Mouse (Mus musculus): ENCODE data around the gene Tubd1. TPM values are rescaled to one million over a fixed set of nuclear protein-coding genes. Genes with fewer than 3 reads are reported as not detected.

Gene Tubd1
- polyA plus RNA-seq, 1 experiment, result 18.3 TPM

DNA sequence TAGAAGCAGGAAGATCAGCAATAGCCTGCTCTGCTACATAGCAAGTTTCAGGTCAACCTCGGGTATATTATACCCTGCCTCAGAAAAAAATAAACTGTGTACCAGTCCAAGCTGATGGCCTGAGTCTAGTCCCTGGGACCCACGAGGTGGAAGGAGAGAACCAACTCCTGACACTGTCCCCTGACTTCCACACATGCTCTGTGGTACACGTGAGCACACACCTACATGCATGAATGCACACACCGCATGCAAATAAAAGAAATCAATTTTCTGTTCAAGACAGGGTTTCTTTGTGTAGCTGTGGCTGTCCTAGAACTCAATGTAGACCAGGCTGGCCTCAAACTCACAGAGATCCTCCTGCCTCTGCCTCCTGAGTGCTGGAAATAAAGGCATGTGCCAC, 13.5 kb downstream of the Tubd1 start:
- TF ChIP-seq CTCF (IDR thresholded peaks at IDR 0.05; ENCODE audit: control insufficient read depth, insufficient read depth, insufficient replicate concordance, low read depth, low read length), result no peak
- no peak for TF ChIP-seq POLR2A (IDR thresholded peaks at IDR 0.05; ENCODE audit: control insufficient read depth, low read depth, low read length)
- H3K36me3 ChIP-seq (ENCODE audit: control insufficient read depth, insufficient read depth, low read length), result peaks cover 3% of the 10 kb centered on the region

DNA sequence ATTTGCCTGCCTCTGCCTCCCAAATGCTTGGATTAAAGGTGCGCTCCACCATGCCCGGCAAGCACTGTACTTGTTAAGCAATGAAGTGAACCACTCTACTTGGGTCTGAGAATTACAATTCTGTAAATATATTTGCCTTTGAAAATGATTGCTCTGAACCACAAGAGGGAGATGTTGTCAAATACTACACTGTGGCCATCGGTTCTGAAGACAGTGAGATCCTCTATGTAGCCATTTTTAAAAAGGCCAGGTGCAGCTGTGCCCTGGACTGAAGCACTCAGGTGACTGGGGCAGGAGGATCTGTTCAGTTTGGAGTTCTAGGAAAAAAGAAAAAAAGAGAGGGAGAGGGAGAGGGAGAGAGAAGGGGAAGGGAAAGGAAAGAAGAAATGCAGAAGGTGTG, 23.6 kb downstream of the Tubd1 start:
- Histone ChIP-seq H3K4me3 (ENCODE audit: control insufficient read depth, low read depth, low read length) (no peak overlapping the region), H3K4me1 (ENCODE audit: control insufficient read depth, insufficient read depth, low read length) (no peaks in the 10 kb centered on the region), H3K27me3 (ENCODE audit: control insufficient read depth, insufficient read depth, low read length) (no peaks in the 10 kb centered on the region), H3K27ac (ENCODE audit: control insufficient read depth, insufficient read depth, low read depth, low read length) (no peak overlapping the region), H3K36me3 (ENCODE audit: control insufficient read depth, insufficient read depth, low read length) (peaks cover 1% of the 10 kb centered on the region)
- TF ChIP-seq CTCF (IDR thresholded peaks at IDR 0.05; ENCODE audit: control insufficient read depth, insufficient read depth, insufficient replicate concordance, low read depth, low read length), result no peak
- no peak for TF ChIP-seq POLR2A (IDR thresholded peaks at IDR 0.05; ENCODE audit: control insufficient read depth, low read depth, low read length)

More for the DNA sequence above, 13.5 kb downstream of the Tubd1 start:
- H3K27ac ChIP-seq (ENCODE audit: control insufficient read depth, insufficient read depth, low read depth, low read length), result no peak overlapping the region
- H3K4me3 ChIP-seq (ENCODE audit: control insufficient read depth, low read depth, low read length), result no peak overlapping the region
- H3K27me3 ChIP-seq (ENCODE audit: control insufficient read depth, insufficient read depth, low read length), result no peaks in the 10 kb centered on the region
- no peaks in the 10 kb centered on the region for H3K4me1 ChIP-seq (ENCODE audit: control insufficient read depth, insufficient read depth, low read length)

DNA sequence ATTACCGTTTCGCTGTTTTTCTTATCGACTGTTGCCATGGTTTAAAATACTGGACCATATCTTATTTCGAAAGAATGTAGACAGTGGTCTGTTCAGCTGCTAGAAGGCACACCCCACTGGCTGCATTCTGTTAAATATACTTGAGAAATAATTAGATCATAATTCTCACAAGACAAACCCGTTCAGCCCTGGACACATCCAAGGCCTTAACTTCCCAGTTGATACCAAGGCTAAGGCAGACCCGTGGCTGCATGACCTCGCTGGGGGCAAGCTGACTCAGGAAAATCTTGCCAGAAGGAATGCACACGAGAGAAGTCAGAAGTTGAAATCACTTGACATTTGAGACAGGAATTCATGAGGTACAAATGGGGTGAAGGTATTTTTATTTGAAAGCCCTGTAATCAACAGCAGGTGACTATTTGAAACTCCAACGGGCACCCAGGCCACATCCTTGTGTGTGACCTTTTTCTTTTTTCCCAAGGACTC, 25.5 kb downstream of the Tubd1 start:
- no peaks in the 10 kb centered on the region for H3K4me1 ChIP-seq (ENCODE audit: control insufficient read depth, insufficient read depth, low read length)
- H3K27ac ChIP-seq (ENCODE audit: control insufficient read depth, insufficient read depth, low read depth, low read length), result no peak overlapping the region
- H3K27me3 ChIP-seq (ENCODE audit: control insufficient read depth, insufficient read depth, low read length), result no peaks in the 10 kb centered on the region
- peaks cover 1% of the 10 kb centered on the region for H3K36me3 ChIP-seq (ENCODE audit: control insufficient read depth, insufficient read depth, low read length)
- no peak for TF ChIP-seq CTCF (IDR thresholded peaks at IDR 0.05; ENCODE audit: control insufficient read depth, insufficient read depth, insufficient replicate concordance, low read depth, low read length)
- no peak for TF ChIP-seq POLR2A (IDR thresholded peaks at IDR 0.05; ENCODE audit: control insufficient read depth, low read depth, low read length)
- H3K4me3 ChIP-seq (ENCODE audit: control insufficient read depth, low read depth, low read length), result no peak overlapping the region

DNA sequence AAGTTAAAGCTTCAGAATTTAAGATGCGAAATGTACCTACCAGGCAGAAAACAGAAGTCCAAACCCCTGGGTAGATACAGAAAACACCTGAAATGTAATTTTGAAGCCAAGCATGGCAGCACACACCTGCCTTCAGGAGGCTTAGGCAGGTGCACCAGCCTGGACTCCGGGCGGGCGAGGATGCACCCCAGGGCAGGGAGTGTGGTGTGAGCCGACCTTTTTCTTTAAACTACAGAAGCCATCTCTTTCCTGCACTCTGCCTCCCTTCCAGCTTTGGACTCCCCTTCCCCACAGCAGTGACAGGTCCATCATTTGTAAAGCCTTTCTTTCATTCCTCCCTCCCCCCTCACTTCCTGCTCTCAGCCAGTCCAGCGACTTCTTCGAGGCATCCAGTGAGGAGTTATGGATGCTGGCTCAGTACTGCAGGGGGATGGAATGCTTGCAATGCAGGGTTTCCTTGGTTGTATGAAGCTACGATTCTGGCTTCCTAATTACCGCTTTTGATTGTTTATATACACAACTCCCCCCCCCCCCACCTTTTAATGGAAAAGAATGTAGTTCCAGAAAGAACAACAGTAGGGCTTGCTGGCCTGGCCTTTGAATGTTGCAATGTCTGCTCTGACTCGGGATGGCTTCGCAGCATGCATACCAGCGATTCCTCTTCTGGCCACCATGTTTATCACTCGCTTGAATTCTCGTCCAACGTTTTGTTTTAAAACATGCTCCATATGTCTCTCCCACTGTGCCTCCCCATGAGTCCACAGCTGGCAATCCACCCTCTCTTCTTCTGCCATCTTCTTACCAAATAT, 26.5 kb downstream of the Tubd1 start:
- H3K27me3 ChIP-seq (ENCODE audit: control insufficient read depth, insufficient read depth, low read length), result no peaks in the 10 kb centered on the region
- no peak overlapping the region for H3K27ac ChIP-seq (ENCODE audit: control insufficient read depth, insufficient read depth, low read depth, low read length)
- peaks cover 1% of the 10 kb centered on the region for H3K36me3 ChIP-seq (ENCODE audit: control insufficient read depth, insufficient read depth, low read length)
- no peaks in the 10 kb centered on the region for H3K4me1 ChIP-seq (ENCODE audit: control insufficient read depth, insufficient read depth, low read length)
- no peak overlapping the region for H3K4me3 ChIP-seq (ENCODE audit: control insufficient read depth, low read depth, low read length)
- TF ChIP-seq POLR2A (IDR thresholded peaks at IDR 0.05; ENCODE audit: control insufficient read depth, low read depth, low read length) (no peak), CTCF (IDR thresholded peaks at IDR 0.05; ENCODE audit: control insufficient read depth, insufficient read depth, insufficient replicate concordance, low read depth, low read length) (no peak)

DNA sequence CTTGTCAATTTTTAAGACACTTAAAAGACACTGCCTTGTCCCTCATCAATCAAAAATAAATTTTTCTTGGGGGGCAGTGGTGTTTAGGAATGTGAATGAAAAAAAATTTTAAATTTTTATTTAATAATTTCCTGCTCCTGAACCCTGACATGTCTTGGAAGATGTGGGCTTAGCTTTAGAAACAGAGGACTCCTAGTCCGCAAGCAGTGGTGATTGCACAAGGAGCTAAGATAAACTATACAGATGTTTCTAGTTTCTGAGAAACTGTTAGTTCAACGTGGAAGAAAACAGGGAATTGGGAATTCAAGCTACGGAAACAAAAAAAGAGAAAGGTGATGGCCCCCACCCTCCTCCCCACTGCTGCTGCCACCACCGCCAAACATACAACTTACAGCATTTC, 27.1 kb downstream of the Tubd1 start:
- Histone ChIP-seq H3K27me3 (ENCODE audit: control insufficient read depth, insufficient read depth, low read length) (no peaks in the 10 kb centered on the region), H3K4me1 (ENCODE audit: control insufficient read depth, insufficient read depth, low read length) (no peaks in the 10 kb centered on the region), H3K4me3 (ENCODE audit: control insufficient read depth, low read depth, low read length) (no peak overlapping the region), H3K36me3 (ENCODE audit: control insufficient read depth, insufficient read depth, low read length) (no peaks in the 10 kb centered on the region), H3K27ac (ENCODE audit: control insufficient read depth, insufficient read depth, low read depth, low read length) (no peak overlapping the region)
- no peak for TF ChIP-seq POLR2A (IDR thresholded peaks at IDR 0.05; ENCODE audit: control insufficient read depth, low read depth, low read length)
- no peak for TF ChIP-seq CTCF (IDR thresholded peaks at IDR 0.05; ENCODE audit: control insufficient read depth, insufficient read depth, insufficient replicate concordance, low read depth, low read length)

DNA sequence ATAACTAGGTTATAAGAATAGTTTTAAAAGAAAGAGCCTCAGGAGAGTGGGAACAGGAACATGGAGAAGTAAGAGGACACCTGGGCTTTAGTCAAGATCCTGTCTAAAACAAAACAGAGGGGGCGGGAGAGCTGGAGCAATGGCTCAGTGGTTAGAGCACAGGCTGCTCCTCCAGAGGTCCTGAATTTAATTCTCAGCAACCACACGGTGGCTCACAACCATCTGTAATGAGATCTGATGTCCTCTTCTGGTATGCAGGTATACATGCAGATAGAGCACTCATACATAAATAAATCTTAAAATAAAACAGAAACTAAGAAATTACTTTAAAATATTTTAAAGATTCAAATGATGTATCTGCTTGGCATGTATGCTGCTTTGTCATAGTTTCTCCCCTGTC, 27.8 kb downstream of the Tubd1 start:
- no peaks in the 10 kb centered on the region for H3K27me3 ChIP-seq (ENCODE audit: control insufficient read depth, insufficient read depth, low read length)
- no peaks in the 10 kb centered on the region for H3K36me3 ChIP-seq (ENCODE audit: control insufficient read depth, insufficient read depth, low read length)
- no peak overlapping the region for H3K27ac ChIP-seq (ENCODE audit: control insufficient read depth, insufficient read depth, low read depth, low read length)
- no peaks in the 10 kb centered on the region for H3K4me1 ChIP-seq (ENCODE audit: control insufficient read depth, insufficient read depth, low read length)
- no peak for TF ChIP-seq CTCF (IDR thresholded peaks at IDR 0.05; ENCODE audit: control insufficient read depth, insufficient read depth, insufficient replicate concordance, low read depth, low read length)
- TF ChIP-seq POLR2A (IDR thresholded peaks at IDR 0.05; ENCODE audit: control insufficient read depth, low read depth, low read length), result no peak
- H3K4me3 ChIP-seq (ENCODE audit: control insufficient read depth, low read depth, low read length), result no peak overlapping the region

DNA sequence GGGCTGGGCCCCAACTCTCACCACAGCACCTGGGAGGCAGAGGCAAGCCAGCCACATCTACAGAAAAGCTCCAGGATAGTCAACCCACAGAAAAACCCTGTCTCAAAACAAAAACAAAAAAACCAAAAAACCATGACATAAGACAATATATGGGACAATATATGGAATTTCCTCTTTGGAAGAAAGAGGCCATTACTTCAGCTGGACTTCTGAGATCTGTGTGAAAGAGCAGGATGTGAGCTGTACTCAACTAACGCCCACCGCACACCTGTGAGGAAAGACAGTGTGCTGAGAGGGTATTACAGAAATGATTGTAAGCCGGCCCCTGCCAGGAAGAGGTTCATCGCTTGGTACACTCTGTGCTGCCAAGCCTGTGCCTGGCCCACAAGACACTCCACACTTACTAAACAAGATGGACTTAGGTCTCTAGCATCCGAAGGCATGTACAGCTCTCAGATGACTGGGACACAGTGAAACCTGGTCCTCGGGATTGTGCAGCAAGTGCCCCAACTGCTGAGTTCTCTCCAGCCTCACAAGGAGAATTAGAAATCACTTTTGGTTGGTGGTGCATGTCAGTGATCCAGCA, 28.9 kb downstream of the Tubd1 start:
- no peak for TF ChIP-seq CTCF (IDR thresholded peaks at IDR 0.05; ENCODE audit: control insufficient read depth, insufficient read depth, insufficient replicate concordance, low read depth, low read length)
- no peak for TF ChIP-seq POLR2A (IDR thresholded peaks at IDR 0.05; ENCODE audit: control insufficient read depth, low read depth, low read length)

More for the DNA sequence above, 28.9 kb downstream of the Tubd1 start:
- peaks cover 2% of the 10 kb centered on the region for H3K4me1 ChIP-seq (ENCODE audit: control insufficient read depth, insufficient read depth, low read length)
- H3K4me3 ChIP-seq (ENCODE audit: control insufficient read depth, low read depth, low read length), result no peak overlapping the region
- no peaks in the 10 kb centered on the region for H3K36me3 ChIP-seq (ENCODE audit: control insufficient read depth, insufficient read depth, low read length)
- no peak overlapping the region for H3K27ac ChIP-seq (ENCODE audit: control insufficient read depth, insufficient read depth, low read depth, low read length)
- H3K27me3 ChIP-seq (ENCODE audit: control insufficient read depth, insufficient read depth, low read length), result no peaks in the 10 kb centered on the region
